Mouse (Mus musculus) liver, embryonic 11.5 days (tissue): ENCODE data around the gene Apol7e. TPM values are rescaled to one million over a fixed set of nuclear protein-coding genes. Genes with fewer than 3 reads are reported as not detected.
A peak's percentile ranks its signal among the peaks of the same experiment; 100 is the strongest.

Experiments used
- ATAC-seq: fragments of 200-750 bp; cut with Nextera tagmentation; replicated peaks from 2 replicates; pipeline ENCODE4 v1.8.0; 2017; ENCODE audit warnings: moderate number of reproducible peaks, mild to moderate bottlenecking, moderate TSS enrichment, moderate library complexity; ENCODE audit not compliant: low FRiP score
- DNase-seq: peaks from one replicate; pipeline ENCODE4 v3.0.0-alpha.2; 2017; ENCODE audit warnings: low spot score
- H3K27ac ChIP-seq: fragments of 300-500 bp; sonication (generic); 2 replicates; pipeline ENCODE4 v1.5.1; 2014; ENCODE audit warnings: mild to moderate bottlenecking, low read depth, low read length, control low read depth
- H3K27me3 ChIP-seq: fragments of 300-500 bp; sonication (generic); replicated peaks from 2 replicates; pipeline ENCODE4 v1.6.1; 2014; ENCODE audit warnings: low read length, mixed read lengths; ENCODE audit not compliant: control insufficient read depth, insufficient read depth
- H3K36me3 ChIP-seq: fragments of 300-500 bp; sonication (generic); 2 replicates; pipeline ENCODE4 v1.6.1; 2014; ENCODE audit warnings: mild to moderate bottlenecking, low read length, moderate library complexity, mixed read lengths; ENCODE audit not compliant: control insufficient read depth, insufficient read depth
- H3K4me1 ChIP-seq: fragments of 300-500 bp; sonication (generic); replicated peaks from 2 replicates; pipeline ENCODE4 v1.6.1; 2014; ENCODE audit warnings: low read length, mixed read lengths; ENCODE audit not compliant: control insufficient read depth, insufficient read depth
- H3K4me2 ChIP-seq: fragments of 300-500 bp; sonication (generic); 2 replicates; pipeline ENCODE4 v1.6.1; 2014; ENCODE audit warnings: mild to moderate bottlenecking, control low read depth, moderate library complexity
- H3K4me3 ChIP-seq: fragments of 300-500 bp; sonication (generic); 2 replicates; pipeline ENCODE4 v1.5.1; 2014; ENCODE audit warnings: low read depth, low read length, control low read depth
- H3K9ac ChIP-seq: fragments of 300-500 bp; sonication (generic); 2 replicates; pipeline ENCODE4 v1.6.1; 2014; ENCODE audit warnings: low read depth, low read length, control low read depth
- H3K9me3 ChIP-seq: fragments of 300-500 bp; sonication (generic); 2 replicates; pipeline ENCODE4 v1.6.1; 2016; ENCODE audit warnings: low read length, inconsistent platforms, mixed read lengths; ENCODE audit not compliant: control insufficient read depth
- WGBS: fragments of 180-500 bp; shearing (Covaris S2); extraction: QIAGEN DNeasy Blood & Tissue Kit; methylation state at CpG from one replicate; pipeline ENCODE4 v1.1.7; 2014; 5-methylcytosine and 5-hydroxymethylcytosine counted together
- polyA plus RNA-seq: library from polyadenylated mRNA; unstranded; fragments of >200 nt; fragmentation: Nextera tagmentation; extraction: Ambion mirVana; gene quantifications from 2 replicates; pipeline ENCODE4 v1.2.1, GENCODE M21; 2014

Gene Apol7e
- polyA plus RNA-seq, 1 experiment from 2014 or later, result not detected

GRCm38 (mm10) chr15:77761561-77762380, 63.1 kb downstream of the Apol7e start:
- 81% methylated on average over 22 of the region's 22 CpGs for WGBS
- ATAC-seq (0 out of 2 replicates have a peak, but pooled peaks have one; percentile 46), DNase-seq (no peak)
- Histone ChIP-seq H3K36me3 (peaks cover 65% of the 10 kb centered on the region), H3K4me1 (peaks cover 3% of the 10 kb centered on the region; the same call in 1 of the 2 replicates), H3K9ac (no peak overlapping the region), H3K4me3 (no peak overlapping the region), H3K4me2 (no peak overlapping the region), H3K9me3 (no peaks in the 10 kb centered on the region), H3K27ac (no peak overlapping the region), H3K27me3 (no peaks in the 10 kb centered on the region)

GRCm38 (mm10) chr15:77763050-77763449, 64.4 kb downstream of the Apol7e start:
- Histone ChIP-seq H3K9me3 (no peaks in the 10 kb centered on the region), H3K9ac (no peak overlapping the region), H3K4me1 (no peaks in the 10 kb centered on the region), H3K27me3 (no peaks in the 10 kb centered on the region), H3K4me2 (no peak overlapping the region), H3K4me3 (no peak overlapping the region), H3K27ac (no peak overlapping the region), H3K36me3 (peaks cover 72% of the 10 kb centered on the region)
- ATAC-seq (no peak), DNase-seq (no peak)
- WGBS, result 91% methylated on average over 16 of the region's 16 CpGs

- no peaks in the 10 kb centered on the region for H3K27me3 ChIP-seq
- ATAC-seq, result no peak
- H3K4me1 ChIP-seq, result no peaks in the 10 kb centered on the region
- WGBS, result 92% methylated on average over 11 of the region's 11 CpGs
- H3K9ac ChIP-seq, result no peak overlapping the region
- H3K4me3 ChIP-seq, result no peak overlapping the region
- DNase-seq, result no peak
- H3K9me3 ChIP-seq, result no peaks in the 10 kb centered on the region
- peaks cover 78% of the 10 kb centered on the region for H3K36me3 ChIP-seq
- H3K27ac ChIP-seq, result no peak overlapping the region
- H3K4me2 ChIP-seq, result no peak overlapping the region
Measured at GRCm38 (mm10) chr15:77763702-77764101, 65.0 kb downstream of the Apol7e start.

- Histone ChIP-seq H3K9me3 (no peaks in the 10 kb centered on the region), H3K27ac (no peak overlapping the region), H3K9ac (no peak overlapping the region), H3K27me3 (no peaks in the 10 kb centered on the region), H3K4me3 (no peak overlapping the region), H3K36me3 (peaks cover 84% of the 10 kb centered on the region), H3K4me2 (no peak overlapping the region), H3K4me1 (no peaks in the 10 kb centered on the region)
- no peak for DNase-seq
- ATAC-seq, result no peak
- 85% methylated on average over 13 of the region's 13 CpGs for WGBS
Measured at GRCm38 (mm10) chr15:77764391-77765006, 65.8 kb downstream of the Apol7e start.

- H3K36me3 ChIP-seq, result peaks cover 88% of the 10 kb centered on the region
- no peak for ATAC-seq
- no peaks in the 10 kb centered on the region for H3K4me1 ChIP-seq
- H3K9ac ChIP-seq, result no peak overlapping the region
- no peaks in the 10 kb centered on the region for H3K27me3 ChIP-seq
- H3K4me3 ChIP-seq, result no peak overlapping the region
- WGBS, result 95% methylated on average over 16 of the region's 16 CpGs
- H3K4me2 ChIP-seq, result no peak overlapping the region
- H3K9me3 ChIP-seq, result no peaks in the 10 kb centered on the region
- H3K27ac ChIP-seq, result no peak overlapping the region
- no peak for DNase-seq
Measured at GRCm38 (mm10) chr15:77765484-77766093, 66.9 kb downstream of the Apol7e start.

- Histone ChIP-seq H3K4me3 (no peak overlapping the region), H3K4me1 (no peaks in the 10 kb centered on the region), H3K27me3 (no peaks in the 10 kb centered on the region), H3K9me3 (no peaks in the 10 kb centered on the region), H3K4me2 (no peak overlapping the region), H3K27ac (no peak overlapping the region), H3K9ac (no peak overlapping the region), H3K36me3 (peaks cover 89% of the 10 kb centered on the region)
- DNase-seq (no peak), ATAC-seq (no peak)
- 93% methylated on average over 11 of the region's 11 CpGs for WGBS
Measured at GRCm38 (mm10) chr15:77766981-77767380, 68.3 kb downstream of the Apol7e start.

Other genes starting within 250 kb of the Apol7e start
- not detected in 2 replicates for gene Apol10a, start 221.8 kb upstream of the Apol7e start, polyA plus RNA-seq
- 0.10 TPM in 1 of 2 replicates, not detected in the other for gene Apol11a, start 190.6 kb upstream of the Apol7e start, polyA plus RNA-seq
- 0.08 TPM in 1 of 2 replicates, not detected in the other for gene Apol7c, start 165.5 kb upstream of the Apol7e start, polyA plus RNA-seq
- not detected in 2 replicates for gene 1700025B11Rik, start 137.0 kb upstream of the Apol7e start, polyA plus RNA-seq
- gene Apol10b, start 102.7 kb upstream of the Apol7e start, polyA plus RNA-seq, result not detected in 2 replicates
- gene Gm36245, start 99.6 kb upstream of the Apol7e start, polyA plus RNA-seq, result not detected in 2 replicates
- gene Apol11b, start 55.6 kb upstream of the Apol7e start, polyA plus RNA-seq, result 0.41 and 0.42 TPM in 2 replicates
- gene Apol9b, start 30.2 kb downstream of the Apol7e start, polyA plus RNA-seq, result not detected in 2 replicates
- 2.9 and 3.2 TPM in 2 replicates for gene Apol8, start 58.1 kb downstream of the Apol7e start, polyA plus RNA-seq
- 49.8 and 53.0 TPM in 2 replicates for gene Myh9, start 143.3 kb downstream of the Apol7e start, polyA plus RNA-seq
- gene Txn2, start 230.1 kb downstream of the Apol7e start, polyA plus RNA-seq, result 377 and 390 TPM in 2 replicates